Mouse (Mus musculus) ES-E14 (cell line): Measurements from ENCODE around the gene Rab25.

Experiments
- CHD2 ChIP-seq: IDR thresholded peaks from 2 replicates; pipeline ENCODE4 v1.6.1; 2014; ENCODE audit warnings: mild to moderate bottlenecking, low read depth, low read length, inconsistent platforms
- HCFC1 ChIP-seq: IDR thresholded peaks from 2 replicates; pipeline ENCODE4 v1.6.1; 2012; ENCODE audit warnings: low read length, inconsistent platforms, borderline replicate concordance; ENCODE audit not compliant: insufficient read depth
- ZNF384 ChIP-seq: IDR thresholded peaks from 2 replicates; pipeline ENCODE4 v1.6.1; 2012; ENCODE audit warnings: low read depth, low read length, inconsistent platforms

DNA sequence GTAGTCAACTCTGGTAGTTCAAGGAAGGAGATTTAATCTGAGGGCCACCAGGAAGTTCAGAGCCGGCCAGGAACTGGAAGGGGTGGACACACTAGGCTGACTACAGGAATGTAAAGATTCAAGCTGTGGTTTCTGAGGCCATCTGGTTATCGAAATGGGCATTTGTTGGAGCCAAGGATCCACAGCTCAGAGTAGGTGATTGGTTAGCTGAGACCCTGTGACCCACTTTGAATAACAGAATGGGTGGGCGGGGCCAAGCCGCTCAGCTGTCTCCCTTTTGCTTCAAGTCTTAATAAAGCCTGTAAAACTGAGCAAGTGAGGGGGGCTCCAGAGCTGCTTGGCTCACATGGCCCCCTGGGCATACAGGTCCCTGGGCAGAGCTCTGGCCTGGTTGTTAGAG lies 13.9 kb upstream of the Rab25 start:
- TF ChIP-seq HCFC1 (no peak), ZNF384 (no peak), CHD2 (no peak)
